Mouse (Mus musculus): Measurements from ENCODE around the gene Nptx2. TPM values are rescaled to one million over a fixed set of nuclear protein-coding genes. Genes with fewer than 3 reads are reported as not detected.

Gene Nptx2
- polyA plus RNA-seq, 1 experiment from 2014 or later, result 8.1 TPM

GRCm38 (mm10) chr5:144556710-144557109 is 11.0 kb downstream of the Nptx2 start:
- peak; percentile 50; the same call in 1 of the 2 replicates for ATAC-seq (ENCODE audit: low FRiP score)
- Histone ChIP-seq H3K27me3 (ENCODE audit: control insufficient read depth, insufficient read depth, low read length) (no peaks in the 10 kb centered on the region; the same call in 1 of the 2 replicates), H3K27ac (peak overlapping the region; percentile 54; the same call in 1 of the 2 replicates), H3K9ac (no peak overlapping the region; the same call in 1 of the 2 replicates), H3K4me3 (replicated peaks; ENCODE audit: low read length) (no peak overlapping the region), H3K9me3 (ENCODE audit: control insufficient read depth, low read length) (no peaks in the 10 kb centered on the region), H3K4me2 (replicated peaks) (no peak overlapping the region), H3K4me1 (replicated peaks; ENCODE audit: control insufficient read depth, insufficient read depth, low read length) (peaks cover 18% of the 10 kb centered on the region), H3K36me3 (replicated peaks; ENCODE audit: control insufficient read depth, insufficient read depth) (no peaks in the 10 kb centered on the region)
- no peak for DNase-seq (ENCODE audit: low spot score)
- 11% methylated on average over 10 of the region's 10 CpGs for WGBS

DNA sequence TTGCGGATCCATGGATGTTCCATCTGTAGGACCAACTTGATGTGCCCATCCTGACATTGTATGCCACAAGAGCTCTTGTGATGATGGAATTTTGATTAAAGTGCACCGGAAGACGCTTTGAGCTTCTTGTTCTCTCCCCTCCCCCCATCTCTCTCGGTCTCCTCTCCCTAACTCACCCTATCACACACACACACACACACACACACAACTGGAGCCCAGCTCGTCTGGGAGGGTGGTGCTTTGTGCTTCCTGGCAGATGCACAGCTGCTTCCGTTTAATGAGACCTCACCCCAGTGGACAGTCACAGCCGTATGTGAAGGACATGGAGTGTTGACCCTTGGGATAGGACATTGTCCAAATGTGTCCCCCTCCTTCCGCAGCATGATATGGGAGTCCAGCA is 11.7 kb downstream of the Nptx2 start:
- H3K27ac ChIP-seq, result no peak overlapping the region
- H3K36me3 ChIP-seq (replicated peaks; ENCODE audit: control insufficient read depth, insufficient read depth), result no peaks in the 10 kb centered on the region
- ATAC-seq (ENCODE audit: low FRiP score), result no peak
- no peak overlapping the region for H3K4me2 ChIP-seq (replicated peaks)
- 34% methylated on average over 8 of the region's 8 CpGs for WGBS
- H3K9me3 ChIP-seq (ENCODE audit: control insufficient read depth, low read length), result no peaks in the 10 kb centered on the region
- no peak overlapping the region for H3K9ac ChIP-seq
- DNase-seq (ENCODE audit: low spot score), result no peak
- H3K4me3 ChIP-seq (replicated peaks; ENCODE audit: low read length), result no peak overlapping the region
- H3K4me1 ChIP-seq (replicated peaks; ENCODE audit: control insufficient read depth, insufficient read depth, low read length), result peaks cover 18% of the 10 kb centered on the region
- H3K27me3 ChIP-seq (ENCODE audit: control insufficient read depth, insufficient read depth, low read length), result no peaks in the 10 kb centered on the region; the same call in 1 of the 2 replicates

DNA sequence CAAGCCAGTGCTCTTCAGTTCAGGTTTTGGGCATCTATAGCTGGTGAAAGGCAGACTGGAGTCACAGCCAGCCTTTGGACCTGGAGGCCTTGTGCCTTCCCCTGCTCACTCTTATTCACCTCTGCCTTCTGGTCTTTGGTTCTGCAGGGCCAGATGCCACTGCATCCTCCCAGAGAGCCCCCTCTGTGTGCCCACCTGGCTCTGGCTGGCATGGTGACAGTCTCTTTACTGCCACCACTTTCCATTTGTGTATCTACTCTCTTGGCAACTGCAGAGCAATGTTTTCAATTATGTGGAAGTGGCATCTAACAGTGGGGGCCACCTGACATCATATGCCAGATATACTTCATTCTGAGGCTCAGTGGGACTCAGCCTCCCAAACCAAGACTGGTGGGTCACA is 12.8 kb downstream of the Nptx2 start:
- Histone ChIP-seq H3K4me3 (replicated peaks; ENCODE audit: low read length) (no peak overlapping the region), H3K27me3 (ENCODE audit: control insufficient read depth, insufficient read depth, low read length) (no peaks in the 10 kb centered on the region; the same call in 1 of the 2 replicates), H3K4me1 (replicated peaks; ENCODE audit: control insufficient read depth, insufficient read depth, low read length) (peaks cover 18% of the 10 kb centered on the region), H3K9me3 (ENCODE audit: control insufficient read depth, low read length) (no peaks in the 10 kb centered on the region), H3K36me3 (replicated peaks; ENCODE audit: control insufficient read depth, insufficient read depth) (no peaks in the 10 kb centered on the region), H3K4me2 (replicated peaks) (no peak overlapping the region), H3K27ac (0 out of 2 replicates have a peak overlapping the region, but pooled peaks have one; percentile 5), H3K9ac (no peak overlapping the region)
- DNase-seq (ENCODE audit: low spot score) (no peak), ATAC-seq (ENCODE audit: low FRiP score) (no peak)

GRCm38 (mm10) chr5:144565739-144566138 is 20.0 kb downstream of the Nptx2 start:
- ATAC-seq (ENCODE audit: low FRiP score) (no peak), DNase-seq (ENCODE audit: low spot score) (no peak)
- no peaks in the 10 kb centered on the region for H3K27me3 ChIP-seq (ENCODE audit: control insufficient read depth, insufficient read depth, low read length)
- H3K9ac ChIP-seq, result no peak overlapping the region
- H3K36me3 ChIP-seq (replicated peaks; ENCODE audit: control insufficient read depth, insufficient read depth), result no peaks in the 10 kb centered on the region
- 65% methylated on average over 4 of the region's 4 CpGs for WGBS
- no peaks in the 10 kb centered on the region for H3K4me1 ChIP-seq (replicated peaks; ENCODE audit: control insufficient read depth, insufficient read depth, low read length)
- H3K9me3 ChIP-seq (ENCODE audit: control insufficient read depth, low read length), result no peaks in the 10 kb centered on the region
- no peak overlapping the region for H3K27ac ChIP-seq
- H3K4me3 ChIP-seq (replicated peaks; ENCODE audit: low read length), result no peak overlapping the region
- no peak overlapping the region for H3K4me2 ChIP-seq (replicated peaks)

- Histone ChIP-seq H3K36me3 (replicated peaks; ENCODE audit: control insufficient read depth, insufficient read depth) (no peaks in the 10 kb centered on the region), H3K9me3 (ENCODE audit: control insufficient read depth, low read length) (no peaks in the 10 kb centered on the region; the same call in 1 of the 2 replicates), H3K27me3 (ENCODE audit: control insufficient read depth, insufficient read depth, low read length) (no peaks in the 10 kb centered on the region), H3K4me2 (replicated peaks) (no peak overlapping the region), H3K4me3 (replicated peaks; ENCODE audit: low read length) (no peak overlapping the region), H3K9ac (no peak overlapping the region), H3K4me1 (replicated peaks; ENCODE audit: control insufficient read depth, insufficient read depth, low read length) (no peaks in the 10 kb centered on the region), H3K27ac (no peak overlapping the region)
- ATAC-seq (ENCODE audit: low FRiP score) (no peak), DNase-seq (ENCODE audit: low spot score) (no peak)
- 89% methylated on average over 5 of the region's 5 CpGs for WGBS
Measured at GRCm38 (mm10) chr5:144585100-144585499, 39.4 kb downstream of the Nptx2 start.

DNA sequence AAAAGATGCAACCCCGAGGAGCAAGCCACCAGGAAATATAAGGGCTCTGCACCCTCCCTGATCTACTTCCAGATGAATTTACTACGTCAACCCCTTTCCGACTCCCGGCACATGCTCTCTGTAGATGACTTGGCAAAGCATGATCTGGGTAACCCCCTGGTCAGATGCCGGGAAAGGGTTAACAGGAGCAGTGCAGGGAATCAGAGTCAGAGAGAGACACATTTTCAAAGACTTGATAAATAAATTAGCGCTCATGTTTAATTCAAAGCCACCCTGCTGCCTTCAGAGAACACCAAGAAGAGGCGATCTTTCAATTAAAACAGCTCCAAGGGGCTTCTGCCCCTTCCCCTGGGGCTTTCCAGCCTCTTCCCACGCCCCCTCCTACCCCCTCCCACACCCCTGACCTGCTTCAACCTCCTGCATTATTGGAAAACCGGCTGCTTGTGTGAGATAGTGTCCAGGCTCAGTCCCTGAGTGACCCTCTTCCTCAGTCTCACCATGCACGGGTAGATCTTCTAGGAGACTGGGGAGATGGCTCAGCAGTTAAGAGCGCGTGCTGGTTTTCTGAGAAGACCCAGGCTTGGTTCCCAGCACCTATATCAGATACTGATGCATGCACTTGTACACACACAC is 45.7 kb downstream of the Nptx2 start:
- Histone ChIP-seq H3K4me3 (replicated peaks; ENCODE audit: low read length) (no peak overlapping the region), H3K27me3 (ENCODE audit: control insufficient read depth, insufficient read depth, low read length) (no peaks in the 10 kb centered on the region), H3K27ac (peak overlapping the region; percentile 43; the same call in 1 of the 2 replicates), H3K9ac (no peak overlapping the region), H3K9me3 (ENCODE audit: control insufficient read depth, low read length) (no peaks in the 10 kb centered on the region; the same call in 1 of the 2 replicates), H3K4me2 (replicated peaks) (peak overlapping the region; percentile 30), H3K36me3 (replicated peaks; ENCODE audit: control insufficient read depth, insufficient read depth) (no peaks in the 10 kb centered on the region), H3K4me1 (replicated peaks; ENCODE audit: control insufficient read depth, insufficient read depth, low read length) (peaks cover 8% of the 10 kb centered on the region; the same call in 1 of the 2 replicates)
- DNase-seq (ENCODE audit: low spot score) (peak; percentile 29), ATAC-seq (ENCODE audit: low FRiP score) (peak; percentile 51; the same call in 1 of the 2 replicates)
- 15% methylated on average over 12 of the region's 12 CpGs for WGBS

DNA sequence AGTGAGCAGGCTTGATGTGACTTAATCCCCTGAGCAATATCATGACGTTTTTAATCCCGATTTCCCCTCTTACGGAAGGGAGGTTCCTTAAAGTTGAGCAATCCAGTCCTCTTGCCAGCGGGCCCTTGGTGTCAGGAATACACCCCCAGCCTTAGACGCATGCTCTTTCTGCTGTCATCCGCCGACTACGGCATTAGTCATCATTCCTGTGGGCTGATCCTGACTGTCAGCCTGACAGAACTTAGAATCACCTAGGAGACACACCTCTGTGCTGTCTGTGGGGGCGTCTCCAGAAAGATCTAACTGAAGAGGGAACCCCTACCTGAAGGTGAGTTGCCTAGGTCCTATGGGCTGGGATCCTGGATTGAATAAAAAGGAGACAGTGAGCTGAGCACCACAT is 49.1 kb downstream of the Nptx2 start:
- Histone ChIP-seq H3K27ac (no peak overlapping the region), H3K4me2 (replicated peaks) (no peak overlapping the region), H3K27me3 (ENCODE audit: control insufficient read depth, insufficient read depth, low read length) (no peaks in the 10 kb centered on the region), H3K4me3 (replicated peaks; ENCODE audit: low read length) (no peak overlapping the region), H3K9me3 (ENCODE audit: control insufficient read depth, low read length) (no peaks in the 10 kb centered on the region; the same call in 1 of the 2 replicates), H3K36me3 (replicated peaks; ENCODE audit: control insufficient read depth, insufficient read depth) (no peaks in the 10 kb centered on the region), H3K4me1 (replicated peaks; ENCODE audit: control insufficient read depth, insufficient read depth, low read length) (peaks cover 8% of the 10 kb centered on the region; the same call in 1 of the 2 replicates), H3K9ac (no peak overlapping the region)
- WGBS, result 92% methylated on average over 9 of the region's 9 CpGs
- no peak for DNase-seq (ENCODE audit: low spot score)
- no peak for ATAC-seq (ENCODE audit: low FRiP score)

Other genes starting within 250 kb of the Nptx2 start
- 1.8 and 2.1 TPM in 2 replicates for gene Baiap2l1, start 187.8 kb upstream of the Nptx2 start, polyA plus RNA-seq (2014; fragmentation: Nextera tagmentation; extraction: Ambion mirVana)
- gene Tmem130, start 215.9 kb downstream of the Nptx2 start, polyA plus RNA-seq (2014; fragmentation: Nextera tagmentation; extraction: Ambion mirVana), result 338 and 386 TPM in 2 replicates
- 75.9 and 86.6 TPM in 2 replicates for gene Trrap, start 221.8 kb downstream of the Nptx2 start, polyA plus RNA-seq (2014; fragmentation: Nextera tagmentation; extraction: Ambion mirVana)